Mouse (Mus musculus) thymus, postnatal 25 days (tissue): Measurements from ENCODE around the gene Wscd2.

Experiments
- DNase-seq: peaks from one replicate; pipeline ENCODE4 v3.0.0; 2022

Wscd2 gene

DNA sequence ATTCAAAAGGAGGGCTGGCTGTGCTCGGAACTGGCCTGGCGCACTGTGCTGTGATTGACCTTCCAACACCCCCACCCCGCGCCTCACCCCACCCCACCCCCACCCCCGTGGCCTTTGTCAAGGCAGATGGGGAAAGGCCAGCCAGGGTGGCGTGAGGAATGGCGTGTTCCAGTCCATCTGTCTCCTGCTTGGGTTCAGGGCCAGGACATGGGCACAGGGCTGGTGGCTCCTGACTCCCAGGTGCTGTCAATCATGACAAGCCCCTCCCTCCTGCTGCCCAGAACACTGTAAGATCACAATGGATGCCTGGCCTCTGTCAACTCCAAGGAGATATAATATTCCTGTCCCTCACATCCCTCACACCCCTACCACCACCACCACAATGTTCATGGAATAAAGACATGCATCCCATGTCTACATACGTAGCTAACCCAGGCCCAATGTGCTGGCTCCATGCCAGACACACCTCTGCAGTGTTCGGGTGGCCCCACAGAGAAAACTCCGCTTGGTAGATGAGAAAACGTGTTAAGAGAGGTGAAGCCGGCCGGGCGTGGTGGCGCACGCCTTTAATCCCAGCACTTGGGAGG lies 130.1 kb downstream of the Wscd2 start:
- no peak for DNase-seq

DNA sequence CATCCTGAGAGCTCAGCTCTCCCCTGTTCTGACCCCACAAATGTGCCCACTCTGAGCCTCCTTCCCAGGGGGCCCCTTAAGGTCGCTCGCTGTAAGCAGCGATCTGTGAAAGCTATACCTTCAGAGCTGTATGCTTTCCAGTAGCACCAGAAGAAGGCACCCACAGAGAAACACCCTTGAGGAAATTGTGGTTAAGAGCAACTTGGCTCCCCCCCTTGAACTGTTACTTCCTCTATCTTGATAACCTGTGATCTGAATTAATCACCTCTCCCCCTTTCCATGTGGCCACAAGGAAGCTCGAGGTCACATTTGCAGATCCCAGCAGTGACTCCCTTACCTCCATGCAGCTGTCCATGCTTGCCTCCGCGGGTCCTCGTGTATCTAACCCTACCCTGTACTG lies 130.9 kb downstream of the Wscd2 start:
- no peak for DNase-seq

GRCm38 (mm10) chr5:113623052-113623451 lies 132.9 kb downstream of the Wscd2 start:
- no peak for DNase-seq

GRCm38 (mm10) chr5:113625068-113625467 lies 134.9 kb downstream of the Wscd2 start:
- DNase-seq, result no peak

GRCm38 (mm10) chr5:113626352-113626751 lies 136.2 kb downstream of the Wscd2 start:
- DNase-seq, result no peak

GRCm38 (mm10) chr5:113626991-113627390 lies 136.9 kb downstream of the Wscd2 start:
- no peak for DNase-seq

- DNase-seq, result no peak
These were observed 137.8 kb downstream of the Wscd2 start for GRCm38 (mm10) chr5:113627820-113628437.

GRCm38 (mm10) chr5:113629248-113629647 lies 139.1 kb downstream of the Wscd2 start:
- DNase-seq, result no peak

DNA sequence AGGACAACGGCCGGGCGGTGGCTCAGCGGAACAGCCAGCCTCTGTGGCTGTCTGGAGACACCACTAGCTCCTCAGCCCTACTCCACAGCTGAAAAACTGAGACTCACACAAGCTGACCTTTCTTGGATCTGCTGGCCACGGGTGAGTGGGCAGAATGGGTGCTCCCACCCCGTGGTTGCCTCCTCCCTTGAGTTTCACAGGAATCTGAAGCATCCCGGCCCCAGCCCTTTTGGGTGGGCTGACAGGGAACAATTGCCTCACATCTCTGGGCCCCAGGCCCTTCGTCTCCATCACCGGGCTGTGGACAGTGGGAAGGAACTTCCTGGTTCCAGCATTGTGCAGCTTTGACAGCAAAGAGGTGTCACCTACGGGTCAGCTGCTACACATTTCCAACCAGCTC lies 140.0 kb downstream of the Wscd2 start:
- DNase-seq, result no peak

DNA sequence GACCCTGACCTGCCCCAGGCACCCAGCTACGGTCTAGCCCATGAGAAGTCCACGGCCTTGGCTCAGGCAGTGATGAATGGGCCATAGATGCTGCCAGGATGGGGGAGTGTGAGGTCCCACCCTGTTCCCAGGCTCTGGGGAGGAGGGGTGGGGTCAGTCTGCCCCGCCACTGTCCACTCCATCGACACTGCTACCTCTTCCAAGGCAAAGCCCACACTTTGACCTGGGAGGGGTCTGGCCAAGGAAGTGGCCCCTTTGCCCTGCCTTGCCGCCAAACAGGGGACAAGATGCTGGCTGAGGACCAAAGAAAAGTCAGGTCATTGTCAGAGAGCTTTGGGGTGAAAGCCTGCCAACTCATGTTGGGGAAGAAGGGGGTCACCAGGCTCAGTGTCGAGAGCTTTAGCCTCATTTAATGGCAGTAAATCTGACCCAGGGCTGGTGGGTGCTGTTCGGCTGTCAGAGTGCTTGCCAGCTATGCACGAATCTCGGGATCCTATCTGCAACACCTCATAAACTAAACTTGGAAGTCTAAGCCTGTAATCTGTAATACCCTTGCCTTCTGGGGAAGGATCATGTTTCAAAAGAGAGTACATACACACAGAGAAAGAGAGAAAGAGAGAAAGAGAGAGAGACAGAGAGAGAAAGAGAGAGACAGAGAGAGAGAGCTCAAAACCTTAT lies 143.0 kb downstream of the Wscd2 start:
- no peak for DNase-seq

GRCm38 (mm10) chr5:113634024-113634651 lies 144.0 kb downstream of the Wscd2 start:
- DNase-seq, result no peak

GRCm38 (mm10) chr5:113634887-113635610 lies 144.9 kb downstream of the Wscd2 start:
- DNase-seq, result no peak

DNA sequence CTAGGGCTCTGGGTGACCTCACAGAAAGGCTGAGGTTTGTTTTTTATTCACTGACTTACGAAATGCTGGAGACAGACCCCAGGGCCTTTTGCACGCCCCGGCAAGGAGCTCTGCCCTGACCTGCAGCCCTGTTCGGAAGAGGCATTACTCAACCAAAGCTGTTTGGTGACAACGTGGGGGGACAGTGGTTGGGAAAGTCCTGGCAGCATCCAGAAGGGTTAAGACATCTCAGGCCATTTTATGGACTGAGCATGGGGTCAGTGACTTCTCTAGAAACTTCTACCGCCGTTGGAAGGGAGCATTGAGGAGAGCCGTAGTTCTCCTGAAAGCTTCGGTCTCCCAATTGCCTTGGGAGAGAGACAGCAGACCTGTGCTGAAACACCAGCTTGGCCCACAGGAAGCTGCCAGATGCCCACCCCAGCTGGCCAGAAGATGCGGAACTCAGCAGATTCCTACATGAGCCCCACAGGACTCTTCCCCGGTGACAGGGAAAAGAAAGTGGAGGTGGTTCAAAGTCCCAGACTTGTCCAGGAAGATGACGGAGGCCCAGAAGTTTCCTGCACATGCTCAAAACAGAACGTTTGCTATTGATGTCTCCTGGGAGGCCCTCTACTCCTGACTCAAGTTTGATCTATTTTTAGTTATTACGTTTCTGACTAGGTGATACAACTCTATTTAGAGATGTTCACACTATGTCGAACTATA lies 145.9 kb downstream of the Wscd2 start:
- DNase-seq, result no peak

- no peak for DNase-seq
These were observed 147.5 kb downstream of the Wscd2 start for GRCm38 (mm10) chr5:113637631-113638030.

GRCm38 (mm10) chr5:113638055-113638454 lies 147.9 kb downstream of the Wscd2 start:
- DNase-seq, result no peak

DNA sequence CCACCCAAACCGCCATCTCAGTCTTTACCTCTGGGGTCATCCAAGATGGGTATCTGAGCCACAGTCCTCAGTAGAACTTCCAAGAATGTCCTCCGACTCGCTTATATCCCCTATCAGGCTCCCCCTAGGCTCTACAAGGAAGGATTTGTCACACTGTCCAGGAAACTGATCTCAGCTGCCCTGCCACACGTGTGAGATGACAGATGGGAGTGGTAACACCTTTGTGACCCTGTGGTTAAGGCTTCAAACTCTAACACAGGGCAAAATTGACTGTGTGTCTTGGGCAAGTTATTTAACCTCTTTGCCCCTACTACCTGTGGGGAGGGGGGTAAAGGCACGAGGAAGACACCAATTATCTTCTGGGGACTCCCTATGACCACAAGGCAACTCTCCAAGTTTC lies 149.0 kb downstream of the Wscd2 start:
- no peak for DNase-seq
